Mouse (Mus musculus): ENCODE measurements at regions not wholly inside any gene's neighbourhood (a gene's known extent, or its start where the extent isn't known, plus 50 kb on each side); places are given as distances from the start of the nearest gene placed in this dataset.

DNA sequence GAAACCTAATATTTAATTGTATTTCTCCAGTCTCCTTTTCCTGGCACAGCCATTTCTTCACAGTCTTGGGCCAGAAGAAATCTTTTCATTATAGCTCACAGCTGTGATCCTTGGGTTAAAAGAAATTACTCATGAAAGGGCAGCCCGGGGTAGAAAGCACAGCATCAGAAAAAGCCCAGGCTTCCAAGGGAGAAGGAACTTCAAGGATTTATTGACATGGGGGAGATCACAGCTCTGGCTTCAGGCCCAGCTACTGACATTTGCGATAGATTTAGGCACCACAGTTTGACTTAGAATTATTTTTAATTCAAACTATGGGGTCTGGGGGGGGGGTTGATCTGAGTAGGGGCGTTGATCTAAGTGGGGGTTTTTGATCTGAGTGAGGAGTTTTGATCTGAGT lies 291.3 kb downstream of the Gm9195 start:
- H3K4me2 ChIP-seq (ENCODE audit: insufficient read depth, low read depth, poor library complexity, severe bottlenecking), result no peak overlapping the region
- dilution Hi-C loops (cut with MboI; ENCODE audit: extremely low pct_ligation_motif_present, extremely low pct_unique_long_range_greater_than_20kb, low sequenced_read_pairs), result no loop called here
- no peak for DNase-seq (ENCODE audit: extremely low read depth)
- H3K9me3 ChIP-seq (replicated peaks; ENCODE audit: low read length), result no peaks in the 10 kb centered on the region
- TF ChIP-seq JUN (IDR thresholded peaks at IDR 0.05; ENCODE audit: insufficient read depth, low read depth, low read length), result no peak
- in situ Hi-C loops (cut with MboI; ENCODE audit: low pct_ligation_motif_present, low pct_unique_long_range_greater_than_20kb, low sequenced_read_pairs), result no loop called here
- H3K9ac ChIP-seq (ENCODE audit: insufficient read depth, low read depth), result no peak overlapping the region
- no peaks in the 10 kb centered on the region for H3K79me2 ChIP-seq (replicated peaks; ENCODE audit: control insufficient read depth, extremely low read depth, insufficient read depth, poor library complexity, severe bottlenecking)
- no peaks in the 10 kb centered on the region for H3K4me1 ChIP-seq (ENCODE audit: control insufficient read depth in 1 of 2, insufficient read depth in 2 of 2)
- H3K36me3 ChIP-seq (replicated peaks in 1 of 2; ENCODE audit: control insufficient read depth in 1 of 2, insufficient read depth in 1 of 2, low read length in 1 of 2), result no peaks in the 10 kb centered on the region
- H3K27me3 ChIP-seq (replicated peaks), result peaks cover 72% of the 10 kb centered on the region
- H3K4me3 ChIP-seq (replicated peaks in 1 of 3; ENCODE audit: low read depth in 2 of 3, low read length in 2 of 3, poor library complexity in 1 of 3), result no peak overlapping the region
- no peak overlapping the region for H3K27ac ChIP-seq (ENCODE audit: insufficient read depth, low read depth)

DNA sequence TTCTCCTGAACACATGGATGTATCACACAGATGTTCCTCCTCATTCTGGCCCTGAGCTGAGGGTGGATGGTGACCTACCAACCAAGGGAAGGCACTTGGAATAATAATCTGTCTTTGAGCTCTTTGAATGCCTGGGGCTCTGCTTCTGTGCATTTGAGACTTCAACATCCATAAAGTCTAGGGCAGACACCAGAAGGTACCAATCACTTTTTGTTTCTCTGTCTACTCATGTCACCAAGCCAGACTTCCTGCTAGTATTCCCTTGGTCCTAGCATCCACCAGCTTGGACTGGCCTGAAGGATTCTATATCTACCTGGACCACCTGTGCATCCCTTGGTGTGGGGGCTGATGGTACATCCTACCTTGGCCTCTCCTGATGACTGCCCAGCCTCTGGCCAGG lies 291.7 kb downstream of the Gm9195 start:
- no peaks in the 10 kb centered on the region for H3K36me3 ChIP-seq (replicated peaks in 1 of 2; ENCODE audit: control insufficient read depth in 1 of 2, insufficient read depth in 1 of 2, low read length in 1 of 2)
- H3K4me2 ChIP-seq (ENCODE audit: insufficient read depth, low read depth, poor library complexity, severe bottlenecking), result no peak overlapping the region
- H3K4me3 ChIP-seq (replicated peaks in 1 of 3; ENCODE audit: low read depth in 2 of 3, low read length in 2 of 3, poor library complexity in 1 of 3), result no peak overlapping the region
- no peaks in the 10 kb centered on the region for H3K4me1 ChIP-seq (ENCODE audit: control insufficient read depth in 1 of 2, insufficient read depth in 2 of 2)
- H3K27me3 ChIP-seq (replicated peaks), result peaks cover 73% of the 10 kb centered on the region
- H3K79me2 ChIP-seq (replicated peaks; ENCODE audit: control insufficient read depth, extremely low read depth, insufficient read depth, poor library complexity, severe bottlenecking), result no peaks in the 10 kb centered on the region
- no peak for DNase-seq (ENCODE audit: extremely low read depth)
- dilution Hi-C loops (cut with MboI; ENCODE audit: extremely low pct_ligation_motif_present, extremely low pct_unique_long_range_greater_than_20kb, low sequenced_read_pairs) (no loop called here), in situ Hi-C loops (cut with MboI; ENCODE audit: low pct_ligation_motif_present, low pct_unique_long_range_greater_than_20kb, low sequenced_read_pairs) (no loop called here)
- no peak overlapping the region for H3K27ac ChIP-seq (ENCODE audit: insufficient read depth, low read depth)
- TF ChIP-seq TBP (conservative IDR thresholded peaks at IDR 0.05; ENCODE audit: low read depth, low read length) (no peak), UBTF (IDR thresholded peaks at IDR 0.05; ENCODE audit: low read depth, low read length) (no peak), RCOR1 (conservative IDR thresholded peaks at IDR 0.05; ENCODE audit: low read depth, low read length) (no peak), GABPA (IDR thresholded peaks at IDR 0.05; ENCODE audit: insufficient replicate concordance, low read depth, low read length) (no peak), NELFE (IDR thresholded peaks at IDR 0.05; ENCODE audit: low read depth, low read length) (no peak)
- H3K9ac ChIP-seq (ENCODE audit: insufficient read depth, low read depth), result no peak overlapping the region
- no peaks in the 10 kb centered on the region for H3K9me3 ChIP-seq (replicated peaks; ENCODE audit: low read length)

DNA sequence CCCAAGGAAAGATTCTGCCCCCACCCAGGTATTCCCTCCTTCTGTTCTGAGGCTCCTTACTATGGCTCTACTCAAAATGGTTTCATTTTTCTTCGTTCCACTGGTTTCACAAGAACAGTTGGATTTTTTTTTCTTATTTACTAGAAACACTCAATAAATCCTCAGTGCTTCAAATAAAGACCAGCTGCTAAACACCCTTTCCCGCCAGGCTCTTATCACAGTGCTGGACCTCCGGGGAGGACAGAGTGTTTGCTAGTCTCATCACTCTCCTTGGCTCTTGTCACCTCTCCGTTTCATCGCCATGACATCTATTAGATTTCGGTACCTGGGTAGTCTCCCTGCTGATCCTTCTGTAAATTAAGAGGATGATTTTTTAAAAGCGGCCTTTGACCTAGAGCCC lies 293.7 kb downstream of the Gm9195 start:
- H3K27ac ChIP-seq (ENCODE audit: insufficient read depth, low read depth), result no peak overlapping the region
- TF ChIP-seq UBTF (IDR thresholded peaks at IDR 0.05; ENCODE audit: low read depth, low read length) (no peak), ZMIZ1 (IDR thresholded peaks at IDR 0.05; ENCODE audit: low read depth, low read length) (no peak), SIN3A (IDR thresholded peaks at IDR 0.05; ENCODE audit: low read length) (no peak), POLR2AphosphoS2 (IDR thresholded peaks at IDR 0.05; ENCODE audit: low read depth, low read length) (no peak), RCOR1 (conservative IDR thresholded peaks at IDR 0.05; ENCODE audit: low read depth, low read length) (no peak), ZKSCAN1 (IDR thresholded peaks at IDR 0.05; ENCODE audit: borderline replicate concordance, low read depth, low read length) (no peak), USF1 (IDR thresholded peaks at IDR 0.05; ENCODE audit: low read depth, low read length) (no peak), ZNF384 (IDR thresholded peaks at IDR 0.05; ENCODE audit: low read depth, low read length) (no peak), CHD2 (IDR thresholded peaks at IDR 0.05; ENCODE audit: low read length) (no peak), NELFE (IDR thresholded peaks at IDR 0.05; ENCODE audit: low read depth, low read length) (no peak), CHD1 (IDR thresholded peaks at IDR 0.05; ENCODE audit: low read depth, low read length) (no peak), KAT2A (IDR thresholded peaks at IDR 0.05; ENCODE audit: insufficient replicate concordance, low read length) (no peak)
- H3K27me3 ChIP-seq (replicated peaks), result peaks cover 65% of the 10 kb centered on the region
- no peaks in the 10 kb centered on the region for H3K36me3 ChIP-seq (replicated peaks in 1 of 2; ENCODE audit: control insufficient read depth in 1 of 2, insufficient read depth in 1 of 2, low read length in 1 of 2)
- H3K9ac ChIP-seq (ENCODE audit: insufficient read depth, low read depth), result no peak overlapping the region
- H3K4me3 ChIP-seq (replicated peaks in 1 of 3; ENCODE audit: low read depth in 2 of 3, low read length in 2 of 3, poor library complexity in 1 of 3), result no peak overlapping the region
- DNase-seq (ENCODE audit: extremely low read depth), result no peak
- H3K79me2 ChIP-seq (replicated peaks; ENCODE audit: control insufficient read depth, extremely low read depth, insufficient read depth, poor library complexity, severe bottlenecking), result no peaks in the 10 kb centered on the region
- no peaks in the 10 kb centered on the region for H3K9me3 ChIP-seq (replicated peaks; ENCODE audit: low read length)
- dilution Hi-C loops (cut with MboI; ENCODE audit: extremely low pct_ligation_motif_present, extremely low pct_unique_long_range_greater_than_20kb, low sequenced_read_pairs), result no loop called here
- peak overlapping the region; percentile 21 for H3K4me2 ChIP-seq (ENCODE audit: insufficient read depth, low read depth, poor library complexity, severe bottlenecking)
- in situ Hi-C loops (cut with MboI; ENCODE audit: low pct_ligation_motif_present, low pct_unique_long_range_greater_than_20kb, low sequenced_read_pairs), result no loop called here
- no peaks in the 10 kb centered on the region for H3K4me1 ChIP-seq (ENCODE audit: control insufficient read depth in 1 of 2, insufficient read depth in 2 of 2)
